Mouse (Mus musculus): ENCODE data around the gene Epha2.

Epha2 gene

GRCm38 (mm10) chr4:141372426-141372825 lies 71.4 kb downstream of the Epha2 start:
- no peak for DNase-seq (ENCODE audit: low spot score in 2 of 2)
